Mouse (Mus musculus) c-Kit-positive CD71-positive TER-119-negative erythroid progenitor cells, embryonic 14.5 days (primary cell): ENCODE results near the gene Fam209.

ENCODE experiments used
- DNase-seq: peaks from one replicate; pipeline ENCODE4 v3.0.0-alpha.2; 2013; ENCODE audit warnings: low read depth

The Fam209 gene

DNA sequence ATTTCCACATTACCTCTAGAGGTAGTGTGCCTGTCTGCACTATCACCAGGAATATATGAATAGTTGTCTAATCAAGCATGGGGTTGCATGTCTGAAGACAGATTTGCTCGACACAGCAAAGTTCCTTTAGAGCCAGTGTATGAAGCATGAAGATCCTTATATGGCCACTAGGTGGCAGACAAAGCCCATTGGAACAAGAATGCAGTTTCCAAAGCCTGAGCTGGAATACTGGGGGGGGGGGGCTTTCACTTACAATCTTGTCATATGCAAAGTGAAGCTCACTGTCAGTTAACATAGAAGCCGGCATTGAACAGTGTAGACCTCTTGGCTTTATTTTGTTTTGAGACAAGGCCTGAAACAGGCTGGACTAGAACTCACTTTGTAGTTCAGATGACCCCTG is 5.5 kb downstream of the Fam209 start:
- peak; percentile 30 for DNase-seq

DNA sequence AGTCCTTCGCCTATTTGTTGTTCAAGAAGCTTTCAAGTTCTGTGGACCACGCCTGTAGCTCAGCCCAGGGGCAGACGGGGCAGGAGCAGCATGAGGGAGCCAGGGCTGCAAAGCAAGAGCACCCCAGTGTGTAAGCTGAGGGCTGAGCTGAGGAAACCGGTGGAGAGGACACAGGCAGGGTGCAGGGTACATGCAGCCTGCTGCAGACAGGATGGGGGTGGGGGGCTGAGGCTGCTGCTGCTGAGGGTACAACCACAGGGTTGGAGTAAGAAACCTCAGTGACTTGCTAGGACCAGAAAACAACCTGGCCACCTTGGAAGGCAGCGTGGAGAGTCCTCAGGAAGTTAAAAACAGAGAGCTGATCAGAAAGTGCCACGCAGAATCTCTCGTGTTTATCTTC is 8.0 kb downstream of the Fam209 start:
- DNase-seq = no peak

DNA sequence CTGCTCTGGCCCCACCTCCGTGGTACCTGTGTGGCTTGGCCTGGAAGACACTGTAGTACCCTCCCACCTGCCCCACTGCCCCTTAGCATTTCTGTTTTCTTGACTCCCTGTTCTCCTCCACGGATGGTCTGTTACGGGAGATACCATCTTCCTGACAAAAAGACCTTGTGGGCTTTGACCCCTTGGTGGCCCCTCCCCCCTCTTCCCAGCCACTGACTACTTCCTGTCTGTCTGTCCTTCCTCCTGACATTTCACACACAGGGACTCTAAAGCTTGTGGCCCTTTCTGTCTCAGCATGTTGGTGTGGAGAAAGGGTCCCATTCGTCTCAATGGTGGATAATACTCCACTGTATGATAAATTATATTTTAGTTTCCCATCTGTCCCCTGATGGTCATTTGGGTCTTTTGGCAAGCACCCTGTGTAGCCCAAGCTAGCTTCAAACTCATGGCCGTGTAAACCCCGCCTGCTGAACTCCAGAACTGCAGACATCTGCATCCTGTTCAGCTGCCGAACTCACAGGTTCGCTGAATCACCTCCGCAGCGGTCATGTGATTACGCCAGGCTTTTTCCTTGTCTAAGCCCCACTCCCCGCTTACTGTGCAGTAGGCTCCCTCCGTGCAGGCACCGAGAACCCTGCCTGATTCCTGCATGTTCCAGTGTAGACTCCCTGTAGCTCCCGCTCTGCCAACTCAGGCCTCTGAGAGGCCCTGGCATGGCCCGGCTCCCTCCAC is 9.5 kb downstream of the Fam209 start:
- no peak for DNase-seq

- no peak for DNase-seq
Measured at GRCm38 (mm10) chr2:172483766-172484413, 11.6 kb downstream of the Fam209 start.

GRCm38 (mm10) chr2:172484696-172485370 is 12.5 kb downstream of the Fam209 start:
- no peak for DNase-seq

DNA sequence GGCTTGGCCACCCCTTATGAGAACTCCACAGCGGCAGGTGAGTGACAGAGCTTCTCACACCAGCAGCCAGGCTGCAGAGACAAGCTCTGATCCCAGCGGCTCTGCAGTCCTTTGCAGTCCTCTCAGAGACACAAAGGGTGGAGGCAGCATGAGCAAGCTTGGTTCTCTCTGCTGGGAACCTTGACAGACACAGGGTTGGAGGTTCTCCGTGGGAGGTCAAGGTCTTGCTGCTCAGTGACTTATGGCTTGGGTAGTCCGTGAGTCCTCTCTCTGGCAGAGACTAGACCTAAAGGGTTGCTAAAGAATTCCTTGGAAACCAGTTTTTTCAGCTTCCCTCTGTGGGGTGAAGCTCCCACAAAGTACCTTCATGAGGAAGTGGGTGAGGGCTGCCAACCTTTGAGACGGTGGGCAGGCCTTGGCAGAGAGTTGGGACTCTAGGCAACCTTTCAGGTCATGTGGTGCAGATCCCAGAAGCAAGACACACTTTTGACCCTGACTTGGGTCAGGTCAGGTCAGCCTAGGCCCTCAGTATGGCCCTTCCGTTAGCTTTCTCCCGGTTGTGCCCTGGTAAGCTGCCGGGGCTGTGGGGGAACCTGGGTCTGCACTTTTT is 24.5 kb downstream of the Fam209 start:
- DNase-seq = no peak

GRCm38 (mm10) chr2:172498823-172499222 is 26.5 kb downstream of the Fam209 start:
- no peak for DNase-seq

- peak; percentile 5 for DNase-seq
Measured at GRCm38 (mm10) chr2:172500752-172501316, 28.5 kb downstream of the Fam209 start.

DNA sequence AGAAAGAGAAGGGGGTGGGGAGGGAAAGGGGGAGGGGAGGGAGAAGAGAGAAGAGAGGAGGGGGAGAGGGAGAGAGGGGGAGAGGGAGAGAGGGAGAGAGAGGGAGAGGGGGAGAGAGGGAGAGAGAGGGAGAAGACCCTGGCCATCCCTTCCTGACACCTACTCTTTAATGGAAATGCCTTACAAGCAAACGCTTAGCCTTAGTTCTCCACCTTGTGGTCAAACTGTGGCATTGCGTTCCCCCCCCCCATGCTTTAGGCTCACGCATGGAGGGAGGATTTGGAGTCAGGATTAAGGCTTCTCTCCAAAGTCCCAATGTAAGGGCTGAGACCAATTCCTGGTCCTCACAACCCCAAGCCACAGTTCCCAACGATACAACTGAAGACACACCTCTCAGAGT is 29.0 kb downstream of the Fam209 start:
- peak; percentile 14 for DNase-seq

- no peak for DNase-seq
Measured at GRCm38 (mm10) chr2:172502168-172502567, 29.8 kb downstream of the Fam209 start.

- no peak for DNase-seq
Measured at GRCm38 (mm10) chr2:172506121-172506520, 33.8 kb downstream of the Fam209 start.

- DNase-seq = no peak
Measured at GRCm38 (mm10) chr2:172510056-172510712, 37.9 kb downstream of the Fam209 start.

GRCm38 (mm10) chr2:172510899-172511298 is 38.6 kb downstream of the Fam209 start:
- no peak for DNase-seq

GRCm38 (mm10) chr2:172516407-172516992 is 44.2 kb downstream of the Fam209 start:
- no peak for DNase-seq

GRCm38 (mm10) chr2:172520616-172521371 is 48.5 kb downstream of the Fam209 start:
- DNase-seq = no peak

GRCm38 (mm10) chr2:172522528-172522927 is 50.2 kb downstream of the Fam209 start:
- DNase-seq = no peak
